Mouse (Mus musculus): ENCODE results near the gene Rbm19. TPM values are rescaled to one million over a fixed set of nuclear protein-coding genes. Genes with fewer than 3 reads are reported as not detected.

The Rbm19 gene
- polyA plus RNA-seq, 1 experiment from 2014 or later, result 27.6 TPM

DNA sequence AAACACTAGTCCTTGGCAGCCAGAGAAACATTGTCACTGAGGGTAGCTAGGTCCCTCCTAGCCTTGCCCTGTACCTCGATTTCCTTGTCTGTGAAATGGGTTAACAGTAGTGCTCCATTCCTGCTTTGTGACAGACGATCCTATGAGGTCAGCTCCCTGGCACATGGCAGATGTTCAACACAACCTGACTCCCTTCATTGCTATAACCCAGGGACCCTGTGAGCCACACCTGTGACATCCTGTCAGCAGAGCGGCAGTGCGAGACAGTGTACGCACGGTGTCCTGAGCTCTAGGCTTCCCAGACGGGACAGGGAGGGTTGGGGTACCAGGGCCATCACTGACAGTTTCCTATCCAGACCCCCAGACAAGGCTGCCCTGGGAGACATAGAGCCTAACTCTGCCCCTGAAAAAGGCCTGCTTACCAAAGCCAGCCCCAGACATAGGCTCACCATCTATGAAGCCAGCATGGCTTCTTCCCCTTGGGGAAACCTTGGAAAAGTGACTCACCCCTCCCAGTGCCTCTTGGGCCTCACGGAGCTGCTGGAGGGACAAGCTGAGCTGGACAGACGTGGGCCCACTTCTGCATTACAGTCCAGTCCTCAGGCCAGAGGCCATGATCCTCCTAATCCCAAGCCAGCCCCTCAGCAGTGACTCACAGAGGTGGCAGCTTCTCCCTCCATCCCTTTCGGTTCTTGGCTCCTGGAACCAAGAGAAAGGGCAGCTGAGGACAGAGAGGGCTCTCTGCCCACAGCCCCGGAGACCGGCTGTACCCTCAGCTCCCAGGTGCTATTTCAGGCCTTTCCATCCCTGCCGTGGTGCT, 60.2 kb downstream of the Rbm19 start:
- Histone ChIP-seq H3K4me3 (no peak overlapping the region), H3K36me3 (peaks cover 54% of the 10 kb centered on the region), H3K27ac (no peak overlapping the region), H3K27me3 (ENCODE audit: insufficient read depth, poor library complexity, severe bottlenecking) (0 out of 2 replicates have a peak, but pooled peaks cover 10% of the 10 kb centered on the region), H3K4me1 (replicated peaks) (peaks cover 32% of the 10 kb centered on the region), H3K9me3 (no peaks in the 10 kb centered on the region)
- 93% methylated on average over 13 of the region's 13 CpGs for WGBS
- DNase-seq (ENCODE audit: low spot score), result no peak

GRCm38 (mm10) chr5:120177066-120177340, 60.7 kb downstream of the Rbm19 start:
- Histone ChIP-seq H3K27me3 (ENCODE audit: insufficient read depth, poor library complexity, severe bottlenecking) (0 out of 2 replicates have a peak, but pooled peaks cover 10% of the 10 kb centered on the region), H3K36me3 (peaks cover 56% of the 10 kb centered on the region), H3K4me1 (replicated peaks) (peaks cover 28% of the 10 kb centered on the region), H3K9me3 (no peaks in the 10 kb centered on the region), H3K27ac (no peak overlapping the region), H3K4me3 (no peak overlapping the region)
- WGBS, result 94% methylated on average over 4 of the region's 4 CpGs
- no peak for DNase-seq (ENCODE audit: low spot score)

GRCm38 (mm10) chr5:120180102-120180501, 63.8 kb downstream of the Rbm19 start:
- Histone ChIP-seq H3K4me3 (no peak overlapping the region), H3K27ac (no peak overlapping the region), H3K9me3 (no peaks in the 10 kb centered on the region), H3K27me3 (ENCODE audit: insufficient read depth, poor library complexity, severe bottlenecking) (0 out of 2 replicates have a peak, but pooled peaks cover 3% of the 10 kb centered on the region), H3K36me3 (peaks cover 56% of the 10 kb centered on the region), H3K4me1 (replicated peaks) (peaks cover 5% of the 10 kb centered on the region; the same call in 1 of the 2 replicates)
- 93% methylated on average over 11 of the region's 11 CpGs for WGBS
- DNase-seq (ENCODE audit: low spot score), result no peak

GRCm38 (mm10) chr5:120181384-120181783, 65.1 kb downstream of the Rbm19 start:
- WGBS, result 96% methylated on average over 4 of the region's 4 CpGs

GRCm38 (mm10) chr5:120183321-120183720, 67.1 kb downstream of the Rbm19 start:
- H3K36me3 ChIP-seq, result peaks cover 47% of the 10 kb centered on the region
- DNase-seq (ENCODE audit: low spot score), result no peak
- H3K4me1 ChIP-seq (replicated peaks), result peaks cover 5% of the 10 kb centered on the region; the same call in 1 of the 2 replicates
- no peak overlapping the region for H3K27ac ChIP-seq
- no peak overlapping the region for H3K4me3 ChIP-seq
- WGBS, result 84% methylated on average over 8 of the region's 8 CpGs
- H3K27me3 ChIP-seq (ENCODE audit: insufficient read depth, poor library complexity, severe bottlenecking), result 0 out of 2 replicates have a peak, but pooled peaks cover 3% of the 10 kb centered on the region
- H3K9me3 ChIP-seq, result no peaks in the 10 kb centered on the region

More at GRCm38 (mm10) chr5:120181384-120181783, 65.1 kb downstream of the Rbm19 start:
- Histone ChIP-seq H3K27ac (no peak overlapping the region), H3K9me3 (no peaks in the 10 kb centered on the region), H3K4me1 (replicated peaks) (peaks cover 5% of the 10 kb centered on the region; the same call in 1 of the 2 replicates), H3K36me3 (peaks cover 50% of the 10 kb centered on the region), H3K27me3 (ENCODE audit: insufficient read depth, poor library complexity, severe bottlenecking) (no peaks in the 10 kb centered on the region), H3K4me3 (no peak overlapping the region)
- DNase-seq (ENCODE audit: low spot score), result no peak

- no peak for DNase-seq (ENCODE audit: low spot score)
- Histone ChIP-seq H3K9me3 (no peaks in the 10 kb centered on the region), H3K4me1 (replicated peaks) (peaks cover 5% of the 10 kb centered on the region; the same call in 1 of the 2 replicates), H3K4me3 (no peak overlapping the region), H3K36me3 (peaks cover 47% of the 10 kb centered on the region), H3K27ac (no peak overlapping the region), H3K27me3 (ENCODE audit: insufficient read depth, poor library complexity, severe bottlenecking) (0 out of 2 replicates have a peak, but pooled peaks cover 3% of the 10 kb centered on the region)
- 62% methylated on average over 7 of the region's 7 CpGs for WGBS
These were observed 67.5 kb downstream of the Rbm19 start for GRCm38 (mm10) chr5:120183790-120184189.

GRCm38 (mm10) chr5:120185949-120186348, 69.7 kb downstream of the Rbm19 start:
- H3K27me3 ChIP-seq (ENCODE audit: insufficient read depth, poor library complexity, severe bottlenecking), result 0 out of 2 replicates have a peak, but pooled peaks cover 3% of the 10 kb centered on the region
- peaks cover 9% of the 10 kb centered on the region for H3K4me1 ChIP-seq (replicated peaks)
- peaks cover 37% of the 10 kb centered on the region for H3K36me3 ChIP-seq
- no peak overlapping the region for H3K27ac ChIP-seq
- no peak for DNase-seq (ENCODE audit: low spot score)
- no peaks in the 10 kb centered on the region for H3K9me3 ChIP-seq
- no peak overlapping the region for H3K4me3 ChIP-seq
- WGBS, result 92% methylated on average over 10 of the region's 10 CpGs

DNA sequence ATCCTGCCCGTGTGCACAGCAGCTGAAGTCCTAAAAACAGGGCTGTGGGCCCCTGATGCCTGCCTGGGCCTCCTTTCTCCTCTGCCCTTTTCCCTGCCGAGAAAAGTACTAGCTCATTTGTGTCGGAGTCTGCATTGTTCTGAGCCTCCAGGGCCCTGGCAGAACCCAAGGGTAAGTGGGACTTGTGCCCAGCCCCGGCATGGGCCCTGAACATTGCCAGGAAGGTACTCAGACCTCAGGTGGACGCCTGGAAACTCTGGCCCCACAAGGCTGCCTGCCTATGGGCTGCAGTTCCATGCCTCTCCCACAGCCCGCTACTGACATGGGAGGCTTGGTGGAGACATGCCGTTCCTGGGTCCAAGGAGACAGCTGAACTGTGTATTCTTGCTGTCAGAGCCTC, 72.3 kb downstream of the Rbm19 start:
- H3K36me3 ChIP-seq, result 0 out of 2 replicates have a peak, but pooled peaks cover 30% of the 10 kb centered on the region
- H3K27me3 ChIP-seq (ENCODE audit: insufficient read depth, poor library complexity, severe bottlenecking), result 0 out of 2 replicates have a peak, but pooled peaks cover 3% of the 10 kb centered on the region
- 0 out of 2 replicates have a peak overlapping the region, but pooled peaks have one; percentile 35 for H3K27ac ChIP-seq
- H3K9me3 ChIP-seq, result no peaks in the 10 kb centered on the region
- 85% methylated on average over 7 of the region's 7 CpGs for WGBS
- no peak for DNase-seq (ENCODE audit: low spot score)
- peaks cover 17% of the 10 kb centered on the region for H3K4me1 ChIP-seq (replicated peaks)
- no peak overlapping the region for H3K4me3 ChIP-seq

GRCm38 (mm10) chr5:120190001-120190582, 73.8 kb downstream of the Rbm19 start:
- Histone ChIP-seq H3K9me3 (no peaks in the 10 kb centered on the region), H3K4me1 (replicated peaks) (peaks cover 31% of the 10 kb centered on the region), H3K36me3 (0 out of 2 replicates have a peak, but pooled peaks cover 30% of the 10 kb centered on the region), H3K27ac (no peak overlapping the region), H3K27me3 (ENCODE audit: insufficient read depth, poor library complexity, severe bottlenecking) (0 out of 2 replicates have a peak, but pooled peaks cover 3% of the 10 kb centered on the region), H3K4me3 (no peak overlapping the region)
- no peak for DNase-seq (ENCODE audit: low spot score)
- 73% methylated on average over 14 of the region's 14 CpGs for WGBS

DNA sequence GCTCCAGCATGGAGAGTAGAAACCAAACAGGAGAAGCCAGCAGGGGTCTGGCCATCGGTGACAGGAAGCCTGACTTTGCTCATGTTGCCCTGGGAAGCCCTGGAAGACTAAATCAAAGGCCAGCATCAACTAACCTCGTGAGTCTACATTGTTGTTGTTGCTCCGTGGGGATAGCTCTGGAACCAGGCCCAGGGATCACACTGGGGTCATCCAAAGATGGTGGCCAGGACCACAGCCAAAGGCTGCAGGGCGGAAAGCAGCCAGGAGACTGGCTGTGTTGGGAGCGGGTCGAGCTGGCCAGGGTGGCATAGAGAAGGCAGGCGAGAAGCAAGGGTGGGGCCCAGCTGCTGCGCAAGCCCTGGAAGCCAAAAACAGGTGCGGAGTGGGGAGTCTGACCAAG, 75.4 kb downstream of the Rbm19 start:
- H3K36me3 ChIP-seq, result 0 out of 2 replicates have a peak, but pooled peaks cover 26% of the 10 kb centered on the region
- no peaks in the 10 kb centered on the region for H3K9me3 ChIP-seq
- DNase-seq (ENCODE audit: low spot score), result no peak
- peaks cover 43% of the 10 kb centered on the region for H3K4me1 ChIP-seq (replicated peaks)
- no peak overlapping the region for H3K4me3 ChIP-seq
- H3K27ac ChIP-seq, result no peak overlapping the region
- H3K27me3 ChIP-seq (ENCODE audit: insufficient read depth, poor library complexity, severe bottlenecking), result 0 out of 2 replicates have a peak, but pooled peaks cover 3% of the 10 kb centered on the region
- WGBS, result 81% methylated on average over 9 of the region's 9 CpGs

DNA sequence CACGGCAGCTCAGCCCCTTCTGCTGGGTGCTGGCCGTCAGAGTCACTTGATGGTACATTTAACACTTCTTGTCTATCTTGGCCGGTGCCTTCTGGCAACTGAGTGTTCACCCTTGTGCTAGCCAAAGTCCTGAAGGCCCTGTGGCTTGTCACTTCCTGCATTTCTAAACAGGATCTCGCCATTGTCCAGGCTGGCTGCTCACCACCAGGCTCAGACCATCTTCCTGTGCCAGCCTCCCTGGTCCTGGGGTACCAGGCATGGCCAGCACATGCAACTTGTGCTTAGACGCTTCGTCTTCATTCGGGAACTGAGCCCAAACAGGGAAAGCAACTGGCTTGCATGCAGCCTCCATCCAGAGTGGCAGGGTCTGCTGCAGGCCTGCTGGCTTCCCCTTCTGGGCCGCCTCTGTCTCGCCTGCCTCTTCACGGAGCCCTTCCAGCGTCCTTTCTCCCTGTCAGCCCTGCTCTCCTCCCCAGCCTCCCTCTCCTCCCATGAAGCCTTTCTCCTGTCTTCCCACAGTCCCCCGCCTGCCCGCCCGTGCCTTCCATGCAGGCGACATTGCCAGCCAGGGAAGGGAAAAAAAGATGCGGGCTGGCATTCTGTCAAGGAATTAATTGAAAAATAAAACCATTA, 78.2 kb downstream of the Rbm19 start:
- DNase-seq (ENCODE audit: low spot score), result no peak
- Histone ChIP-seq H3K9me3 (no peaks in the 10 kb centered on the region), H3K36me3 (peaks cover 24% of the 10 kb centered on the region), H3K27me3 (ENCODE audit: insufficient read depth, poor library complexity, severe bottlenecking) (no peaks in the 10 kb centered on the region), H3K4me3 (no peak overlapping the region), H3K27ac (peak overlapping the region; percentile 59), H3K4me1 (replicated peaks) (peaks cover 39% of the 10 kb centered on the region)
- 74% methylated on average over 16 of the region's 16 CpGs for WGBS

DNA sequence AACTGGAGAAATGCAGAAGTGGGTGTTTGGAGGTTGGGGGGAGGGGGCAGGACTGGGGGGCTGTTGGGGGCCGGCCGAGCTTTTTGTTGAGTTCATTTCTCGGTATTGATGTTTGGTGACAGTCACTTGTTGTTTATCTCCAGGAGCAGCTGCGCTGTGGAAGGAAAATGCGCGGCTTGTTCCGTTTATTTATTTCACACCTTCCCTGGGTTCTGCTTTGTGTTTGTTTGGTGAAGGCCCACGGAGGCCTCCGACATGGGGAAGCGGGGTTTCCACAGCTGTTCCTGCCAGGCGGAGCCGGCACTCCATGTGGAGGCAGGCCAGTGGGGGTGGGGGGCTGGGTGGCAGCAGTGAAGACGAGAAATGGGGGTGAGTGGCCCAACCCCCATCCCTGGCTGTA, 78.7 kb downstream of the Rbm19 start:
- H3K4me3 ChIP-seq, result no peak overlapping the region
- H3K9me3 ChIP-seq, result no peaks in the 10 kb centered on the region
- peaks cover 25% of the 10 kb centered on the region for H3K36me3 ChIP-seq
- no peak for DNase-seq (ENCODE audit: low spot score)
- H3K27me3 ChIP-seq (ENCODE audit: insufficient read depth, poor library complexity, severe bottlenecking), result 0 out of 2 replicates have a peak, but pooled peaks cover 3% of the 10 kb centered on the region
- H3K4me1 ChIP-seq (replicated peaks), result peaks cover 36% of the 10 kb centered on the region
- WGBS, result 59% methylated on average over 13 of the region's 13 CpGs
- peak overlapping the region; percentile 59 for H3K27ac ChIP-seq

Data from hindbrain, embryonic 10.5 days (tissue).